Mouse (Mus musculus): ENCODE measurements around the gene Ccdc88a.
"Not testable (repeated sequence)": the region's sequence is repeated elsewhere in the genome, so short reads cannot be mapped to it uniquely, and the experiment has no call there.

The Ccdc88a gene

GRCm38 (mm10) chr11:29474676-29475075 lies 101.2 kb downstream of the Ccdc88a start:
- no peak for DNase-seq

GRCm38 (mm10) chr11:29493135-29493534 lies 119.7 kb downstream of the Ccdc88a start:
- no peak for DNase-seq

- DNase-seq: no peak
These were observed 123.5 kb downstream of the Ccdc88a start for GRCm38 (mm10) chr11:29496962-29497361.

- no peak for DNase-seq
These were observed 130.8 kb downstream of the Ccdc88a start for GRCm38 (mm10) chr11:29503948-29504893.

GRCm38 (mm10) chr11:29504899-29505625 lies 131.6 kb downstream of the Ccdc88a start:
- no peak for DNase-seq

GRCm38 (mm10) chr11:29509421-29509820 lies 136.0 kb downstream of the Ccdc88a start:
- DNase-seq: no peak

- DNase-seq: no peak
These were observed 139.5 kb downstream of the Ccdc88a start for GRCm38 (mm10) chr11:29512818-29513535.

- DNase-seq: no peak
These were observed 140.8 kb downstream of the Ccdc88a start for GRCm38 (mm10) chr11:29514325-29514681.

- DNase-seq: peak; percentile 86 to 91
These were observed 141.4 kb downstream of the Ccdc88a start, which contains the start of gene Prorsd1 for GRCm38 (mm10) chr11:29514682-29515412. Prorsd1 (minus strand) TSS chr11:29515033.

GRCm38 (mm10) chr11:29525988-29526794 lies 152.7 kb downstream of the Ccdc88a start, which contains the start of gene Mtif2:
Mtif2 (plus strand) TSS chr11:29526408.
- peak; percentile 76 to 81 for DNase-seq

- DNase-seq: no peak
These were observed 164.7 kb downstream of the Ccdc88a start for GRCm38 (mm10) chr11:29538201-29538600.

- DNase-seq: no peak
These were observed 170.9 kb downstream of the Ccdc88a start for GRCm38 (mm10) chr11:29544225-29544945.

GRCm38 (mm10) chr11:29545150-29545752 lies 171.8 kb downstream of the Ccdc88a start:
- not testable (repeated sequence) for DNase-seq

- not testable (repeated sequence) for DNase-seq
These were observed 172.8 kb downstream of the Ccdc88a start for GRCm38 (mm10) chr11:29546297-29546696.

- no peak for DNase-seq
These were observed 173.3 kb downstream of the Ccdc88a start for GRCm38 (mm10) chr11:29546762-29547161.

GRCm38 (mm10) chr11:29547249-29547751 lies 173.8 kb downstream of the Ccdc88a start:
- DNase-seq: no peak

- DNase-seq: peak; percentile 93 to 95
These were observed 174.5 kb downstream of the Ccdc88a start, which contains the start of the genes Clhc1 and Rps27a for GRCm38 (mm10) chr11:29547752-29548503. Clhc1 (plus strand) TSS chr11:29547950. Rps27a (minus strand) TSS chr11:29548109.

GRCm38 (mm10) chr11:29548504-29549424 lies 175.3 kb downstream of the Ccdc88a start:
- peak in 1 of 2 experiments; percentile 8 for DNase-seq

All from cerebellum, adult 18-20 months (tissue).